Mouse (Mus musculus) heart, postnatal 0 days (tissue): ENCODE measurements at regions not wholly inside any gene's neighbourhood (a gene's known extent, or its start where the extent isn't known, plus 50 kb on each side); places are given as distances from the start of the nearest gene placed in this dataset.

ENCODE experiments used
- CTCF ChIP-seq: IDR thresholded peaks from 2 replicates; pipeline ENCODE4 v1.5.1; 2016; ENCODE audit warnings: antibody characterized with exemption, control low read depth, low read depth
- EP300 ChIP-seq: IDR thresholded peaks from 2 replicates; pipeline ENCODE4 v1.6.1; 2016; ENCODE audit warnings: antibody characterized with exemption, low read depth

DNA sequence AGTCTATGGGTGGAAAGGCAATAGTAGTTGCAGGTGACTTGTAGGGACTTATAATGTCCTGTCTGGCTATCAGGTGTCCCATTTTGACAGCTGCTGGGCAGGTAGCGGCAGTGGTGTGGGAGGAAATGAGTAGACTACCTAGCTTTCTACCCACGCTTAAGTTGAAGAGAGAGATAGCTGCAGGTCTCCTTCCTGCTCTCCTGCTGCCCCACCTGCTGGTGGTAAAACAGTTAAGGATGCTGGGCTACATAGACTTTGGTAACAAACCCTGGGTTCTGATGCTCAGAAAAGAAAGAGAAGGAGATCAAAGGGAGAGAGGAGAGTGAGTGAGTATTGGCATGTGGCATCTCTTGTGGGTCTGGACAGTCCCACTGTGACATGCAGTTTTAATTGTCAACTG lies 1182.0 kb downstream of the 4930447A16Rik start:
- TF ChIP-seq CTCF (peak; percentile 72), EP300 (no peak)
